Mouse (Mus musculus) heart, embryonic 16.5 days (tissue): ENCODE results near the gene Mslnl. TPM values are rescaled to one million over a fixed set of nuclear protein-coding genes. Genes with fewer than 3 reads are reported as not detected.
A peak's percentile ranks its signal among the peaks of the same experiment; 100 is the strongest.

Source experiments
- ATAC-seq: fragments of 200-750 bp; cut with Nextera tagmentation; replicated peaks from 2 replicates; pipeline ENCODE4 v1.8.0; 2017; ENCODE audit warnings: moderate number of reproducible peaks; ENCODE audit not compliant: insufficient read depth, low FRiP score; ENCODE audit errors: extremely low read depth
- H3K27ac ChIP-seq: fragments of 300-500 bp; sonication (generic); 2 replicates; pipeline ENCODE4 v1.5.1; 2014; ENCODE audit warnings: mild to moderate bottlenecking, low read length, control low read depth, moderate library complexity
- H3K27me3 ChIP-seq: fragments of 300-500 bp; sonication (generic); 2 replicates; pipeline ENCODE4 v1.6.1; 2014; ENCODE audit warnings: low read length, mixed read lengths; ENCODE audit not compliant: control insufficient read depth, insufficient read depth
- H3K36me3 ChIP-seq: fragments of 300-500 bp; sonication (generic); 2 replicates; pipeline ENCODE4 v1.6.1; 2014; ENCODE audit not compliant: control insufficient read depth, insufficient read depth
- H3K4me1 ChIP-seq: fragments of 300-500 bp; sonication (generic); 2 replicates; pipeline ENCODE4 v1.6.1; 2014; ENCODE audit warnings: low read length, mixed read lengths; ENCODE audit not compliant: control insufficient read depth, insufficient read depth
- H3K4me2 ChIP-seq: fragments of 300-500 bp; sonication (generic); 2 replicates; pipeline ENCODE4 v1.6.1; 2014; ENCODE audit warnings: low read depth, mild to moderate bottlenecking, control low read depth, low read length
- H3K4me3 ChIP-seq: fragments of 300-500 bp; sonication (generic); 2 replicates; pipeline ENCODE4 v1.5.1; 2014; ENCODE audit warnings: mild to moderate bottlenecking, control low read depth, low read length
- H3K9ac ChIP-seq: fragments of 300-500 bp; sonication (generic); 2 replicates; pipeline ENCODE4 v1.6.1; 2014; ENCODE audit warnings: low read length, control low read depth
- H3K9me3 ChIP-seq: fragments of 300-500 bp; sonication (generic); replicated peaks from 2 replicates; pipeline ENCODE4 v1.6.1; 2016; ENCODE audit warnings: low read length; ENCODE audit not compliant: control insufficient read depth
- WGBS: fragments of 180-500 bp; shearing (Covaris S2); extraction: QIAGEN DNeasy Blood & Tissue Kit; methylation state at CpG from one replicate; pipeline ENCODE4 v1.1.7; 2014; 5-methylcytosine and 5-hydroxymethylcytosine counted together
- polyA plus RNA-seq: library from polyadenylated mRNA; unstranded; fragments of >200 nt; fragmentation: Nextera tagmentation; extraction: Ambion mirVana; gene quantifications from 2 replicates; pipeline ENCODE4 v1.2.1, GENCODE M21; 2015

Mslnl gene
- polyA plus RNA-seq, 1 experiment from 2014 or later, result 0.16 TPM

GRCm38 (mm10) chr17:25754241-25754640 is 18.4 kb downstream of the Mslnl start, which contains the start of gene Msln:
Gene Msln, minus strand, starts transcription at chr17:25754378.
- no peaks in the 10 kb centered on the region for H3K9me3 ChIP-seq
- no peaks in the 10 kb centered on the region for H3K36me3 ChIP-seq
- H3K9ac ChIP-seq, result no peak within 1 kb of the TSS
- no peak within 1 kb of the TSS for H3K4me3 ChIP-seq
- 0 out of 2 replicates have a peak, but pooled peaks cover 4% of the 10 kb centered on the region for H3K4me1 ChIP-seq
- no peak within 1 kb of the TSS for H3K4me2 ChIP-seq
- no peaks in the 10 kb centered on the region for H3K27me3 ChIP-seq
- no peak within 1 kb of the TSS for H3K27ac ChIP-seq
- ATAC-seq, result no peak
- 76% methylated on average over 9 of the region's 9 CpGs for WGBS

DNA sequence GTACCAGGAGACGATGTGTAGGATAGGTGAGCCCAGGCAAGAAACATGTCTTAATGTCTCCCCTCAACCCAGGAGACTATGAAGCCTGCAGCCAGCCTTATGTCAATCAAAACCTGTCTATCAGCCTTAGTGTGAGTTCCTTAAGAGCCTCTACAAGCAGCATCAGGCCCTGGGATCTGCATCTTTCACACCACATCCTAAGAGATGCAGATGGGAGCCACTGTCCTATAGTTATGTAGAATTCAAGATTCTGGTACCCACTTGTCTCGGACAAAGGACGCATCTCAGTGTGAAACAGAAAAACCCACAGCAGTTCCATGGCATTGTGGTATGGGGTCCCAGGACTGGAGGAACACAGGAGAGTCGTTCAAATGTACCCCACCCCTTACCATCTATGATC is 19.2 kb downstream of the Mslnl start:
- Histone ChIP-seq H3K9ac (no peak overlapping the region), H3K4me3 (no peak overlapping the region), H3K27me3 (0 out of 2 replicates have a peak, but pooled peaks cover 2% of the 10 kb centered on the region), H3K4me2 (no peak overlapping the region), H3K4me1 (0 out of 2 replicates have a peak, but pooled peaks cover 4% of the 10 kb centered on the region), H3K9me3 (no peaks in the 10 kb centered on the region), H3K27ac (no peak overlapping the region), H3K36me3 (no peaks in the 10 kb centered on the region)
- ATAC-seq, result no peak
- 76% methylated on average over 4 of the region's 4 CpGs for WGBS

DNA sequence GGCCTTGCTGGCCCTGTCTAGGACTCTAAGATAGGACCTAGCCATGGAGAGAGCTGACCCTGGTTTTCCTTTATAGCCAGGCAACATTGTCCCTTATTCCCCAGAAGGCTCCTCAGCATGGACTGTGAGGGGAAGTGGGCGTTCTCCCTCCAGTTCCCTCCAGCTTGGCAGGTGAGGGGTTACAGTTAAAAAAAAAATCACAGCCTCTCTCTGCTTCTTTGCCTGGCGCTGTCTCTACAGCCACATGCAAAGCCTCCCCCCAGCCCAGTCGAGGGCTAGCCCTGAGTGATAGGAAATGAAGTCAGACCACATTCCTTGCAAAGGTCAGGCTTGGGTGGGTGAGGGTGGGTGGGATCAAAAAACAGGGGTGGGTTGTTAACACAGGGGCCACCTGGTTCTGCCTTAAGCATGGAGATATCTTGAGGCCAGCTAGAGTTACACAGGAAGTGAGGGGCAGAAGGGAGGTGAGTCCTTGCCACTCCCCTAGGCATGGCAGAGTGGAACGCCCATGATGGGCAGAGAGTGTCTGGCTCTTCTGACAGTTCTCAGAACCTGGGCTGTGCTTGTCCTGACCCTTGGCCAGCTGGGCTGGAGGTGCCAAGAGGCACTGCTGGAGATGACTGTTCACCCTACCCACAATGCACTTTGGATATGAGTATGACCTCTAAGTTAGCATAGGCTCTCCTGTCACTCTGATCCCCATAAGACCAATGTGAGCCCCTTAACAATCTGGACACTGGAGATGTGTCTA is 20.0 kb downstream of the Mslnl start:
- 0 out of 2 replicates have a peak, but pooled peaks cover 2% of the 10 kb centered on the region for H3K27me3 ChIP-seq
- H3K4me2 ChIP-seq, result no peak overlapping the region
- 0 out of 2 replicates have a peak, but pooled peaks have one; percentile 12 for ATAC-seq
- no peaks in the 10 kb centered on the region for H3K36me3 ChIP-seq
- H3K9me3 ChIP-seq, result no peaks in the 10 kb centered on the region
- H3K4me3 ChIP-seq, result no peak overlapping the region
- no peak overlapping the region for H3K27ac ChIP-seq
- 37% methylated on average over 4 of the region's 4 CpGs for WGBS
- H3K9ac ChIP-seq, result no peak overlapping the region
- 0 out of 2 replicates have a peak, but pooled peaks cover 4% of the 10 kb centered on the region for H3K4me1 ChIP-seq

- 56% methylated on average over 9 of the region's 9 CpGs for WGBS
- H3K27ac ChIP-seq, result no peak overlapping the region
- H3K27me3 ChIP-seq, result 0 out of 2 replicates have a peak, but pooled peaks cover 2% of the 10 kb centered on the region
- H3K4me3 ChIP-seq, result no peak overlapping the region
- H3K4me1 ChIP-seq, result no peaks in the 10 kb centered on the region
- H3K9me3 ChIP-seq, result no peaks in the 10 kb centered on the region
- no peak for ATAC-seq
- H3K9ac ChIP-seq, result no peak overlapping the region
- no peak overlapping the region for H3K4me2 ChIP-seq
- H3K36me3 ChIP-seq, result no peaks in the 10 kb centered on the region
Measured at GRCm38 (mm10) chr17:25756378-25757242, 20.8 kb downstream of the Mslnl start.

- H3K4me3 ChIP-seq, result no peak overlapping the region
- no peaks in the 10 kb centered on the region for H3K36me3 ChIP-seq
- H3K27me3 ChIP-seq, result 0 out of 2 replicates have a peak, but pooled peaks cover 2% of the 10 kb centered on the region
- no peaks in the 10 kb centered on the region for H3K4me1 ChIP-seq
- ATAC-seq, result no peak
- no peaks in the 10 kb centered on the region for H3K9me3 ChIP-seq
- no peak overlapping the region for H3K27ac ChIP-seq
- WGBS, result 52% methylated on average over 3 of the region's 3 CpGs
- no peak overlapping the region for H3K4me2 ChIP-seq
- no peak overlapping the region for H3K9ac ChIP-seq
Measured at GRCm38 (mm10) chr17:25757691-25758090, 21.8 kb downstream of the Mslnl start.

GRCm38 (mm10) chr17:25760148-25760547 is 24.3 kb downstream of the Mslnl start:
- Histone ChIP-seq H3K9me3 (no peaks in the 10 kb centered on the region), H3K27ac (no peak overlapping the region), H3K9ac (no peak overlapping the region), H3K4me1 (no peaks in the 10 kb centered on the region), H3K4me2 (no peak overlapping the region), H3K4me3 (no peak overlapping the region), H3K27me3 (0 out of 2 replicates have a peak, but pooled peaks cover 2% of the 10 kb centered on the region), H3K36me3 (no peaks in the 10 kb centered on the region)
- no peak for ATAC-seq
- 67% methylated on average over 8 of the region's 8 CpGs for WGBS

GRCm38 (mm10) chr17:25761561-25761970 is 25.7 kb downstream of the Mslnl start:
- ATAC-seq, result no peak
- no peak overlapping the region for H3K4me3 ChIP-seq

DNA sequence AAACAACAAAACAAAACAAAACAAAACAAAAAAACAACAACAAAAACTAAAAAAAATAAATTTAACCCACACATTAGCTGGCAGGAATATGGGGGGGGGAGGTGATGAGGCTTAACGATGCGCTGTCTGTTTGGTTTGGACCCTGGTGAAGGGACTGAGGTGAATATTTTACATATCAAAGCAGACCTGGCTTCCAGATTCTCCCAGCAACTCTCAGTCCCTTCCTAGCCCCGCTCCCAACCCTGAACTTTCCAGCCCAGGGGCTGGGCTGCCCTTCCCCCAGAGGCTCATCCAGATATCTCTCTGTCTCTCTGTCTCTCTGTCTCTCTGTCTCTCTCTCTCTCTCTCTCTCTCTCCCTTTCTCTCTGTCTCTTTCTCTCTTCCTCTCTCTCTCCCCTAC is 26.7 kb downstream of the Mslnl start:
- H3K9me3 ChIP-seq, result no peaks in the 10 kb centered on the region
- H3K9ac ChIP-seq, result no peak overlapping the region
- H3K36me3 ChIP-seq, result no peaks in the 10 kb centered on the region
- H3K27me3 ChIP-seq, result 0 out of 2 replicates have a peak, but pooled peaks cover 2% of the 10 kb centered on the region
- H3K4me2 ChIP-seq, result no peak overlapping the region
- no peaks in the 10 kb centered on the region for H3K4me1 ChIP-seq
- H3K4me3 ChIP-seq, result no peak overlapping the region
- no peak overlapping the region for H3K27ac ChIP-seq
- 33% methylated on average over 3 of the region's 3 CpGs for WGBS
- ATAC-seq, result no peak

More at GRCm38 (mm10) chr17:25761561-25761970, 25.7 kb downstream of the Mslnl start:
- Histone ChIP-seq H3K36me3 (no peaks in the 10 kb centered on the region), H3K27me3 (0 out of 2 replicates have a peak, but pooled peaks cover 2% of the 10 kb centered on the region), H3K4me2 (no peak overlapping the region), H3K9ac (no peak overlapping the region), H3K27ac (no peak overlapping the region), H3K4me1 (no peaks in the 10 kb centered on the region), H3K9me3 (no peaks in the 10 kb centered on the region)
- WGBS, result 23% methylated on average over 4 of the region's 4 CpGs
